Mouse (Mus musculus) heart, postnatal 0 days (tissue): ENCODE results near the gene Mcat. TPM values are rescaled to one million over a fixed set of nuclear protein-coding genes. Genes with fewer than 3 reads are reported as not detected.
A peak's percentile ranks its signal among the peaks of the same experiment; 100 is the strongest.
"Not testable (repeated sequence)": the region's sequence is repeated elsewhere in the genome, so short reads cannot be mapped to it uniquely, and the experiment has no call there.

Experiments used
- ATAC-seq: fragments of 200-750 bp; cut with Nextera tagmentation; 2 replicates; pipeline ENCODE4 v1.8.0; 2017; ENCODE audit warnings: low read depth, moderate number of reproducible peaks, moderate library complexity; ENCODE audit not compliant: insufficient read depth
- DNase-seq: peaks from one replicate; pipeline ENCODE4 v3.0.0-alpha.2; 2016; ENCODE audit warnings: low spot score
- H3K27ac ChIP-seq: fragments of 300-500 bp; sonication (generic); 2 replicates; pipeline ENCODE4 v1.5.1; 2014; ENCODE audit warnings: low read depth, mild to moderate bottlenecking
- H3K27me3 ChIP-seq: fragments of 300-500 bp; sonication (generic); 2 replicates; pipeline ENCODE4 v1.6.1; 2014; ENCODE audit warnings: low read length, mixed read lengths; ENCODE audit not compliant: control insufficient read depth, insufficient read depth
- H3K36me3 ChIP-seq: fragments of 300-500 bp; sonication (generic); replicated peaks from 2 replicates; pipeline ENCODE4 v1.6.1; 2014; ENCODE audit warnings: low read length, mixed read lengths; ENCODE audit not compliant: control insufficient read depth, insufficient read depth
- H3K4me1 ChIP-seq: fragments of 300-500 bp; sonication (generic); 2 replicates; pipeline ENCODE4 v1.6.1; 2014; ENCODE audit warnings: antibody characterized with exemption; ENCODE audit not compliant: control insufficient read depth, insufficient read depth
- H3K4me2 ChIP-seq: fragments of 300-500 bp; sonication (generic); 2 replicates; pipeline ENCODE4 v1.6.1; 2014; ENCODE audit warnings: low read depth, mild to moderate bottlenecking, low read length, moderate library complexity
- H3K4me3 ChIP-seq: fragments of 300-500 bp; sonication (generic); 2 replicates; pipeline ENCODE4 v1.5.1; 2014; ENCODE audit warnings: low read depth, low read length
- H3K9ac ChIP-seq: fragments of 300-500 bp; sonication (generic); replicated peaks from 2 replicates; pipeline ENCODE4 v1.6.1; 2014; ENCODE audit warnings: low read depth, low read length, mixed read lengths
- H3K9me3 ChIP-seq: fragments of 300-500 bp; sonication (generic); replicated peaks from 2 replicates; pipeline ENCODE4 v1.6.1; 2016; ENCODE audit warnings: low read length; ENCODE audit not compliant: control insufficient read depth
- CTCF ChIP-seq: IDR thresholded peaks from 2 replicates; pipeline ENCODE4 v1.5.1; 2016; ENCODE audit warnings: antibody characterized with exemption, control low read depth, low read depth
- EP300 ChIP-seq: IDR thresholded peaks from 2 replicates; pipeline ENCODE4 v1.6.1; 2016; ENCODE audit warnings: antibody characterized with exemption, low read depth
- WGBS: fragments of 180-500 bp; shearing (Covaris S2); extraction: QIAGEN DNeasy Blood & Tissue Kit; methylation state at CpG from one replicate; pipeline ENCODE4 v1.1.7; 2014; 5-methylcytosine and 5-hydroxymethylcytosine counted together
- polyA plus RNA-seq: library from polyadenylated mRNA; unstranded; fragments of >200 nt; fragmentation: Nextera tagmentation; extraction: Ambion mirVana; gene quantifications from 2 replicates; pipeline ENCODE4 v1.2.1, GENCODE M21; 2015
- total RNA-seq: library from RNA; depleted of rRNA; stranded (reverse); fragments of >200 nt; gene quantifications from 2 replicates; pipeline ENCODE4 v1.2.3, GENCODE M21; 2014; ENCODE audit warnings: low replicate concordance

The Mcat gene
- total and polyA plus RNA-seq, 2 experiments from 2014 or later = 36.9 to 66.6 TPM

DNA sequence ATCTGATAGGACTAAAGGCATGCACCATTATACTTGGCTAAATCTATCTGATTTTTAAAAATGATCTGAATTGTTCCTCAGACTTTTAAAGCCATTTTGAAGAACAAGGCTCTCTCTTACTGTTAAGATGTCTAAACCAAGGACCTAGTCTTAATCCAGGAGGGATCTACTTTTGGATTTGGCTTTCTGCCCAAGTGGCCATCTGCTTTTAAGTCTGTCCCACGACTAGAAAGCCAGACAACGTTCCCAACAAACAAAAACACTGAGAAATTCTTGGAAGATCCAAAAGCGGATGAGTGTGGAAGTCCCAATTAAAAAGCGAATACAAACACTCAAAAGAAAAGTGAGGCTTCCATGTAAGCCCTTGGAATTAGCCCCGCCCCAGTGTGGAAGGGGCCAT lies 48.6 kb downstream of the Mcat start:
- no peak for ATAC-seq
- TF ChIP-seq CTCF (no peak), EP300 (no peak)
- Histone ChIP-seq H3K9me3 (no peaks in the 10 kb centered on the region), H3K27ac (no peak overlapping the region), H3K27me3 (no peaks in the 10 kb centered on the region), H3K4me3 (no peak overlapping the region), H3K4me2 (no peak overlapping the region), H3K36me3 (no peaks in the 10 kb centered on the region), H3K9ac (no peak overlapping the region), H3K4me1 (no peaks in the 10 kb centered on the region)
- no peak for DNase-seq
- WGBS = 66% methylated on average over 5 of the region's 5 CpGs

DNA sequence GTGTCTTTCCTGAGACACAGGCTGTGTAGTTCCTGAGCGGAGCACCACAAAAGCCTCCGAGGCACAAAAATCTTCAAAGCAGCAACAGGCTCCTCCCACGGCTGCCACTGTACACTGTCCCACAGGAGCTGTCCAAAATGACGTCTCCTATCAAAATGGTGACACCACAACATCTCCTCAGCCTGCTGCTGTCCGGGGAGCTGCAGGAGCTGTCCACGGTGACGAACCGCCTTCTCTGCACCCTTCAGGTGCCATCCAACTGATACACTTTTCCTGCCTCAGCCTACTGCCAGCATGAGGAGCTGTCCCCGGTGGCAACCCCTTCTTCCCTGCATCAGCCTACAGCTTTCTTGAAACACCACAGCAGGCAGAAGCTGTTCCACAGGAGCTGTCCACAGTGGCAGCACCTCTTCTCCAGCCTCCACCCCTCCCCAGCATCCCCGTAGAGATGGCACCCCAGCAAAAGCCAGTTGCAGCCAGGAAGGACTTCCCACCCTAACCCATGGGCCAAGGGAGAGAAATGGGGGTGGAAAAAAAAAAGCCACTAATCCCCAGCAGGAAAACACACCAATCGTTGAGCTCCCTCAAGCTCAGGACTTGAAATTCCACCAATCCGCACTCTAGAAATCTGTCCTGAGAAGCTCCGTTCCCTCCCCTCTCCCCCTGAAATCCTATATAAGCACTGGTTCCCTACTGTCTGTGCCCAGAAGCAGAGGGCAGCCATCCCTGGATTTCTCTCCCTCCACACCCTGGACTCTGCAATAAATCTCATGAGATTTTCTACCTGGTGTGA lies 50.9 kb downstream of the Mcat start:
- no peak overlapping the region for H3K4me3 ChIP-seq
- H3K9me3 ChIP-seq = no peaks in the 10 kb centered on the region
- no peak for TF ChIP-seq EP300
- no peak for TF ChIP-seq CTCF
- H3K27me3 ChIP-seq = no peaks in the 10 kb centered on the region
- no peak overlapping the region for H3K9ac ChIP-seq
- no peak overlapping the region for H3K27ac ChIP-seq
- no peak overlapping the region for H3K4me2 ChIP-seq
- H3K36me3 ChIP-seq = no peaks in the 10 kb centered on the region
- WGBS = 60% methylated on average over 13 of the region's 13 CpGs
- ATAC-seq (no peak), DNase-seq (no peak)
- H3K4me1 ChIP-seq = no peaks in the 10 kb centered on the region

DNA sequence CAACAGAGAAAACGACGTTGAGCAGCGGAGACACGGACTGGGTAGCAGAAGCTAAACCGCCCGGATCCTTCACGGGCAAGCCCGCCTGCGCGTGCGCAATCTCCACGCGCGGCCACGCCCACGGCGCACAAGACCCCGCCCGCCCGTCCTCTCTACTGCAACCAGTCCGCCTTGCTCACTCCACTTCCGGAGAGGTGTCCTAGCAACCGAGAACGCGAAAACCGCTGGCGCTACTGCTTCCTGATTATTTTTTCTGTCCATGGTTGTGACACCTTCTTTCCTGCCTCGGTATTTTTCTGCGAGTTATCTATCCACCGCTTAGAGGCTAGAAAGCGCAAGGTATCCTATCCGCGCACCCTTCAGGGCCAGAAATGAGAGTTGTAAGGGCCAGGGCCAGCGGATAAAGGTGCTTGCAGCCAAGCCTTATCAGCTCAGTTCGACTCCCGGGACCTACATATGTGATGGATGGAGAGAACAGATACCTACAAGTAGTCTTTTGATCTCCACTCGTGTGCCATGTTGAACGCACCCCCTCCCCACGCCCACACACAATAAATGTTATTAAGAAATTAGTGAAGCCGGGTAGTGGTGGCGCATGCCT lies 52.7 kb downstream of the Mcat start, which contains the start of gene Ttll1:
Gene Ttll1 (minus strand): TSS at position 89 of the 601 bp plus-strand sequence.
- Histone ChIP-seq H3K4me3 (peak within 1 kb of the TSS; percentile 59), H3K9me3 (no peaks in the 10 kb centered on the region), H3K27me3 (no peaks in the 10 kb centered on the region), H3K4me1 (no peaks in the 10 kb centered on the region), H3K9ac (peak within 1 kb of the TSS; percentile 54), H3K36me3 (no peaks in the 10 kb centered on the region), H3K4me2 (peak within 1 kb of the TSS; percentile 99), H3K27ac (no peak within 1 kb of the TSS)
- ATAC-seq (peak; percentile 98), DNase-seq (peak; percentile 94)
- TF ChIP-seq CTCF (no peak), EP300 (no peak)
- WGBS = 9% methylated on average over 41 of the region's 41 CpGs

DNA sequence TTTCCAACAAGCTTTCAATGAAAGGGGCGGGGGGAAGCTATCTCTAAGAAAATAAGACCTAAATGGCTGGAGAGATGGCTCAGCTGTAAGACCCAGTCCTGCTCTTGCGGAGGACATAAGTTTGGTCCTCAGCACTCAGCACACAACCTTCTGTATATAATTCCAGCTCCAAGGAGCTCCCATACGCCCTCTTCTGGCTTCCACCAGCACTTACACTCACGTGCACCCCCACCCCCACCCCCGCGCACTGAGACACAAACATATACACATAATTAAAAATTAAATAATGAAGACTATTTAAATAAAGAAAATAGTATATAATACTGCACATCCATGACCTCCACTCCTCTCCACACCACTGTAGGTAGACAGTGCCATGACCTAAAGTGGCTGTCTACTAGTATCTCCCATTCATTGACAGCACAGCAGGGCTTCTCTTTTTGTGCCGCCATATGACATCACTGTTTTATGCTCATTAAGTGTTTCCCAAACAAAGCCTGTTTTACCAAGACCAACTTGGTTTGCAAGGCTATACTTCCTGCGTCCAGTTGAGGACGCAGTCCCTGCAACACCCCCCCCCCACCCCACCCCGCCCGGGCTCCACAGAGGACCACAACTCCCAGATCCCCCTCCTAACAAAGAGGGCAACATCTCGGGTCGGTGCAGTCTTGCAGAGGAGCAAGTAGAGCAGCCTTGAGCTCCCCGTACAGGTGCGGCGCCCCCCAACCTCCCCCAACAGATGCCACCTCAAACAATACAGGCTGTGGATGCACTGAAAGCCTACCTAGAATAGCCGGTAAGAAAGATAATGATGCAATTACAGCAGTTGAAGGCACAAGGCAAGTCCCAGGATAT lies 53.4 kb downstream of the Mcat start:
- H3K4me1 ChIP-seq = no peaks in the 10 kb centered on the region
- TF ChIP-seq CTCF (0 out of 2 replicates have a peak, but pooled peaks have one; percentile 13), EP300 (no peak)
- DNase-seq = no peak
- H3K27me3 ChIP-seq = no peaks in the 10 kb centered on the region
- H3K9me3 ChIP-seq = no peaks in the 10 kb centered on the region
- no peak overlapping the region for H3K27ac ChIP-seq
- peak overlapping the region; percentile 54 for H3K9ac ChIP-seq
- peaks cover 2% of the 10 kb centered on the region; the same call in 1 of the 2 replicates for H3K36me3 ChIP-seq
- H3K4me3 ChIP-seq = peak overlapping the region; percentile 59
- peak overlapping the region; percentile 99 for H3K4me2 ChIP-seq
- ATAC-seq = peak; percentile 28; the same call in 1 of the 2 replicates
- WGBS = 29% methylated on average over 17 of the region's 17 CpGs

DNA sequence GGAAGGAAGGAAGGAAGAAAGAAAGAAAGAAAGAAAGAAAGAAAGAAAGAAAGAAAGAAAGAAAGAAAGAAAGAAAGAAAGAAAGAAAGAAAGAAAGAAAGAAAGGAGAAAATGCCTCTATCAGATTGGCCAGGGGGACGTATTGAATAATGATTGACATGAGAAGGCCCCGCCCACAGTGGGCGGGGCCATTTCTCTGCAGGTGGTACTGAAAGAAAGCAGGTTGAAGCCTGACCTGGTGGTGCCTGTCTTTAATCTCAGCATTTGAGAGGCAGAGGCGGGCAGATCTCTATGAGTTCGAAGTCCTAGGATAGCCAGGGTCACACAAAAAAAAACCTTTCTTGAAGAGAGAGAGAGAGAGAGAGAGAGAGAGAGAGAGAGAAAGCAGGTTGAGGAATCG lies 62.1 kb downstream of the Mcat start:
- peaks cover 47% of the 10 kb centered on the region; the same call in 1 of the 2 replicates for H3K36me3 ChIP-seq
- H3K9me3 ChIP-seq, H3K4me1 ChIP-seq, H3K27ac ChIP-seq, ATAC-seq, H3K4me3 ChIP-seq, H3K4me2 ChIP-seq, H3K27me3 ChIP-seq, H3K9ac ChIP-seq, DNase-seq: not testable (repeated sequence)
- WGBS = 78% methylated on average over 6 of the region's 6 CpGs
